Mouse (Mus musculus) ES-E14 (cell line): ENCODE results near the gene Fam107a.

ENCODE experiments used
- CHD2 ChIP-seq: IDR thresholded peaks from 2 replicates; pipeline ENCODE4 v1.6.1; 2014; ENCODE audit warnings: mild to moderate bottlenecking, low read depth, low read length, inconsistent platforms
- HCFC1 ChIP-seq: IDR thresholded peaks from 2 replicates; pipeline ENCODE4 v1.6.1; 2012; ENCODE audit warnings: low read length, inconsistent platforms, borderline replicate concordance; ENCODE audit not compliant: insufficient read depth
- ZNF384 ChIP-seq: IDR thresholded peaks from 2 replicates; pipeline ENCODE4 v1.6.1; 2012; ENCODE audit warnings: low read depth, low read length, inconsistent platforms

DNA sequence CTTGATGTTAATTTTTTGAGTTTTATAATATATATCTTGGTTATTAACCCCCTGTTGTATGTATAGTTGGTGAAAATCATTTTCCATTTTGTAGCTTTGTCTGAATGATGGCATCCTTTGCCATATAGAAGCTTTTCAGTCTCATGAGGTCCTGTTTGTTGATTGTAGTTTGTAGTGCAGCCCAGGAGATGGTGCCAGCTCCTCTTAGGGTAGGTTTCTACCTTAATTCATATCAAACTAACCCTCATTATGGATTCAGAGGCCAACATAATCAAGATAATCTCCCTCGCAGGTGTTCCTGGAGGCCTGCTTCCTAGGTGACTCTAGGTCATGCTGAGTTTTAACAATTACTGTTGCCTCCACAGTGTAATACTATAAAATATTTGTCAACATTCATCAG lies 55.6 kb downstream of the Fam107a start:
- no peak for TF ChIP-seq ZNF384
- no peak for TF ChIP-seq HCFC1
- TF ChIP-seq CHD2 = no peak
